Mouse (Mus musculus): ENCODE measurements around the gene Bricd5.

- TF ChIP-seq TAL1 (IDR thresholded peaks at IDR 0.05; ENCODE audit: low read length) (no peak), GATA1 (IDR thresholded peaks at IDR 0.05; ENCODE audit: low read length) (no peak)
These were observed 15.8 kb downstream of the Bricd5 start for GRCm38 (mm10) chr17:24489265-24490030.

Data from erythroblast, embryonic 14.5 days (primary cell).